Mouse (Mus musculus): ENCODE measurements around the gene Dnajc7.
"Not testable (repeated sequence)": the region's sequence is repeated elsewhere in the genome, so short reads cannot be mapped to it uniquely, and the experiment has no call there.

The Dnajc7 gene

DNA sequence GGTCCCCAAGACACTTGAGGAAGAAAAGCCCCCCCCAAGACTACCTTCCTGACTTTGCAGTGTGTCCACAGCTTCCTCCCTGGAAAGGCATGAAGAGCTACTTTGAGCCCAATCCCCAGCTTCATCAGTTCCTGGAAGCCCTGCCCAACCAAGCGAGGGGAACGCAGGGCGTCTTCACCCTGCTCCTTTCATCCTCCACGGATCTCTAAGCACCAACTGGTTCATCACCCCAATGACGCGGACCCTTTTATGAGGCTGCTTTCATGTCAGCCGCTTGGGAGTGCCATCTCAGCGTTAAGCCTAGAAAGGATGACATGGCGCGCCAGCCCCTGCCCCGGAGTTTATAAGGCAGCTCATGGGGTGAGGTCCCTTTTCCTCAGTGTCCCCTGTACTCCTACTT is at the start of gene Dnajc7:
Gene Dnajc7, minus strand, starts transcription at position 187 of the 400 bp plus-strand sequence.
- peak; percentile 67 for DNase-seq

DNA sequence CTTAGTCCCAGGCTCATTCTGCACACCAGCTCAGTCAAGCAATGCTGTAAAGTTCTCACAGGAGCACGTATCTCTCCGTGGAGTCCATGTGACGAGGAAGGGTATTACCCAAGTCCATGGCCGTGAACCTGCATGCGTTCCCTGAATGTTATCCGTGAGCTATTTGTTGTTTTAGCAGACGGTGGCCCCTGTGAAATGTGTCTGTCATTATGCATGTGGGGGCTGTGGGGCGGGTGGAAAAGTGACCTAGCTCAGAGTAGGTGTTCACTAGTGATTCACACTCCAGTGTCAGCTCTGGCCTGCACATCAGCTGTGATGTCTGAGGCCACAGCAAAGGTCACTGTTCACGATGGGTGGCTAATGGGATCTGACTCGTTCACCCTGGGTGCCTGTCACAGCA is 39.8 kb upstream of the Dnajc7 start:
- DNase-seq = no peak

DNA sequence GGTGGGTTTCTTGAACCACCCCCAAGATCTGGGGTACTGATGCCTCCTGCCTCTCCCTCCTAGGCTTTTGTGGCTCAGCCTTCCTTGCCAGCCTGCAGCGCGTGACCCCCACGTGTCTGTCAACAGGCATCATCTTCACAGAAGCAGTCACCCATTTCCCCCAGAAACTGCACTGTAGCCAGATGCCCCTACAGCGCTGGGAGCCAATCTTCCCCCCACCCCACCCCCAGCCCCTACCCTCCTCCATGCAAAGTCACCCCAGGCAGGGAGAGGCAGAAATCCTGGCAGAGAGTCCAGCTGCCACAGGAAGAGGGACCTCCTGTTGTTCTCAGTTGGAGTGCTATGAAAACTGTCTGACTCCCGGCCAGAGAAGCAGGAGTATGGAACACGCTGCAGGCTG is 36.5 kb upstream of the Dnajc7 start:
- DNase-seq = no peak

DNA sequence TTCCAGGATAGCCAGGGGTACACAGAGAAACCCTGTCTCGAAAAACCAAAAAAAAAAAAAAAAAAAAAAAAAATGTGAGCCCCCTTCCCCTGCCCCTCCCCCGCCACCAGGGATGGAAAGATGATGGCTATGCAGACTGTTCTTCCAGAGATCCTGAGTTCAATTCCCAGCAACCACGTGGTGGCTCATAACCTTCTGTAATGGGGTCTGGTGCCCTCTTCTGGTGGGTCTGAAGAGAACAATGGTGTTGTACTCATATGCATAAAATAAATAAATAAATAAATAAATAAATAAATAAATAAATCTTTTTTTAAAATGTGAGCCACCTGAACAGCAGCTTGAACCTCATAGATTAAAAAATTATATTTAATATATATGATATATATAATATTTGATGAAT is 35.6 kb upstream of the Dnajc7 start:
- DNase-seq = peak; percentile 30

DNA sequence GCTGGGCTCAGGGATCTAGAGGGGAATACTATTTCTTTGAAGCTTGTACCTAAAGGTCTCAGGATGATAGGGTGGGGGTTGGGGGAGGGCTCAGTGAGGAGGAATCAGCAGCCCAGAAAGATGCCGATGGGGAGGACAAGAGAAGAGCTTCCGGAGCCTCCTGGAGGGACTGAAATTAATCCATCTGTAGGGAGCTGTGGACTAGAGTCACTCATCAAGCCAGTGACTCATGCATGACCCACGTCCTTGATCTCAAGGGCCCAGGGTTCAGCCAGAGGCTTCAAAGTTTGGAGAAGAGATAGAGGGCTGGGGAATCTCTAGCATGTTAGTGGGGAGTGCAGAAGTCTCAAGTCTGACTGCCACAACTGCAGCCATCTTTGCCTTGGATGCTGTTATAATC is 31.8 kb upstream of the Dnajc7 start:
- DNase-seq = no peak

DNA sequence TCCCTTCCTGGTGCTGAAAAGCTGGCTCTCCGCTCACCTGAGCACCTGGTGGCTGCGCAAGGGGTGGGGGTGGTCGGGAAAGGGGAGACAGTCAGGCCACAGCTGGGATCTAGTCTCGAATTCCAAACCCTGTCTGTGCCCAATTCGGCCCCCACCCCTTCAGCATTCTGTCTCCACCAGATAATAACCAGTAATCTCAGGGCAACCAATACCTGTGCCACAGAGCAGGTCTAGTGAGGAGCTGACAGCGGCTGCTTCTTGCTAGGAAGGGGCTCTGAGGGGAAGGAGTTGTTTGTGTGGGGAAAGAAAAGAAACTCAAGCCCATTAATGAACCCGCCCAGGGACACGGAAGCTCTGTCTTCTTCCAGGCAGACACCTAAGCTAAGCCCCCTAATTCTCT is 31.2 kb upstream of the Dnajc7 start:
- no peak for DNase-seq

DNA sequence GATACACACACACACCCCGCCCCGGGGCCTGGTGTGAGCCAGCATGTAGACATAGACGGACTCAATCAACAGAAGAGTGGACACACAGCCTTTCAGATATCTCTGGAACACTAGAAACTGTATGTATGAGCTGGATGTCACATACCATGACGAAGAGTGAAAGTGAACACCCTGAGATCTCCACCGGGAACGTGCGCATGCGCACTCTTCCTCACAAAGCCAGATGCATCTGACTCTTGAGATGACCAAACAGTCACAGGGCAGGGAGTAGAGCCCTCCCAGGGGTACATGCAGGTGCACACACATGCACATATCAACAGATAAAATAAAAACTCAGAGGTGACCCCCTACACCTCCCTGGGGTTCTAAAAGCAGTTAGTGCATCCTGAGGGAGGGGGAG is 28.4 kb upstream of the Dnajc7 start:
- no peak for DNase-seq

DNA sequence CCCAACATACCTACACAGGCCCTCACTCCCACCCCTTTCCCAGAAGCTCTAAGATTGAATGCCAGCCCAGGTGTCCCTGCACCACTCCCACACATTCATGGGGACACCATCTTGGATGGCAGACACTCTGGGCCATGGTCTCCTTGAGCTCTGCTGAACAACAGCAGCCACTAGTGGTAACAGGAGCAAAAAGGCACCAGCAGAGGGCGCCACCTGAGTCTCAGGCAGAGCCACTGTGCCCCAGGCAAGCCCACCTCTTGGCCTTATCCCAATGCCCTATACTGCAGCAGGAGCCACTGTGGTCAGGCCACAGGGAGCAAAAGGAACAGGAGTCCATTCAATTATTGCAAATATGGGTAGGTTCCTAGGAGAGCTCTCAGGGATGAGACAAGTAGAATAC is 26.3 kb upstream of the Dnajc7 start:
- DNase-seq = peak; percentile 89

DNA sequence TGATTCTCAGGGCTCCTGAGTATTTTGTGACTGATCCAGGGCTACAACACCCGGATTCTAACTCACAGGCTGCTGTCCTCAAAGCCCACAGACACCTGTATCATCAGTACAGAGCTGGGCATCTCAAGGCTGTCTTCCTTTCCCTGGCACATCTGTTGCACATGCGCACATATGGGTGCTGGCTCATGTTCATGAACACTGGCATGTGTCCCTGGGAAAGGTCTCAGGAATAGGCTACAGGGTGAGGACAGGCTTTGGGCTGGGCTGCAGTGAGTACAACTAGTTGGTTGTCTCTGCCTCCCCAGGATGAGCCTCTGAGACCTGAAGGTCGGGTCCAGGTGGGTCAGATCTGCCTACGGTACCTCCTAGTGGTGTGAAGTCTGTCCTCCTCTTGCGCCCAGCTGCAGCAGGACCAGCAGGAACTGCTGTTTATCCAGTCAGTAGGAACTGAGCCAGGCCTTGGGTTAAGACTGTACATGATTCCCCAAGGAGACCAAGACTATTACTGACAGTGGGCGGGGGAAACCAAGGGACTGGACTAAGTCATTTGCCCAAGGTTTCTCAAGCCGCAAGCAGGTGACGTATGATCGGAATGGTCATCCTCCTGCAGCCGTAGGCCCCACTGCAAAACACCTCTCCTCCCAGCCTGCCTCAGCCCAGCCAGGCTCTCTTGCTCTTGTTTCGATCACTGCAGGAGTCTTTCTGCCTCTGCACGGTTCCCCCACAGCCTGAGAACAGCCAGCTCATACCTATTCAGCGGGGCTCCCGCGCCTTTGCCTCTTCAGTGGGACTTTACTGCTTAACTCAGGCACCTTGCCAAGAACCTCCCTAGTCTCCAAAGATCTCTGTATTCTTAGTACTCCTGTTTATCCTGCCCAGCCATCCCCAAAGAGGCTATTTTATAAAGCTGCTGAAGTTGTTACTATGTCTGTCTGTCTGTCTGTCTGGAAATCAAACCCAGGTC is 23.9 kb upstream of the Dnajc7 start:
- no peak for DNase-seq

DNA sequence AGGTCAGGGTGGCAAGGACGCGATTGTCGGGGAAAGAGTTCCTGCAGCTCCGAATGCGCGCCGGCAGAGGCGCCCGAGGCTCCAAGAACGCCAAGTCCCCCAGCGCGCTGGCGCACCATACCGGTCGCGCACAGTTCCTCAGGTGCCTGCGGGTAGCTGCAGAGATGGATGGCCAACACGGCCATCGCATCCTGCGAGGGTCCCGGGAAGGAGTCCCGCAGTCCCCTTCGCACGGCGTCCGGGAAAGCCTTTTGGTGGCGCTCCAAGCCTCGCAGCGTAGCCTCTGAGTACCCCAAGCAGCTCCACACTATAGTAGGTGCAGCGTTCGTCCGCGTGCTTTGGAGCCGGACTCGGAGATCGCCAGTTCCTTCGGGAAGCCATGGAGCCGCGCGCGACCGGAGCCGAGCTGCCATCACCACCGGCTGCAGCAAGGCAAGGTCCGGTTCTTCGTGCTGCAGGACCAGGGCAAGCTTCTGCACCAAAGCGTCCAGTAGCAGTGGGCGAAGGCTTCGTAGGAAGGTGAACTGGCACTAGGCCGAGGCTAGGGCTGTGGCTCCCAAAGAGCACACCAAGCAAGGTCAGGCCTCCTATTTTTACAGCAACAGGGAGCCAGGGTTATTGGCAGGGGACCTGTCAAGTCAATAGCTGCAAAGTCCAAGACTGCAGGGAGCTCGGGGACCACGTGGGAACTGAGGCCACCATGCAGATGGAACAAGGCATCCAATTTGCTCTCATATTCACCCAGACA is 20.4 kb upstream of the Dnajc7 start:
- peak; percentile 69 for DNase-seq

DNA sequence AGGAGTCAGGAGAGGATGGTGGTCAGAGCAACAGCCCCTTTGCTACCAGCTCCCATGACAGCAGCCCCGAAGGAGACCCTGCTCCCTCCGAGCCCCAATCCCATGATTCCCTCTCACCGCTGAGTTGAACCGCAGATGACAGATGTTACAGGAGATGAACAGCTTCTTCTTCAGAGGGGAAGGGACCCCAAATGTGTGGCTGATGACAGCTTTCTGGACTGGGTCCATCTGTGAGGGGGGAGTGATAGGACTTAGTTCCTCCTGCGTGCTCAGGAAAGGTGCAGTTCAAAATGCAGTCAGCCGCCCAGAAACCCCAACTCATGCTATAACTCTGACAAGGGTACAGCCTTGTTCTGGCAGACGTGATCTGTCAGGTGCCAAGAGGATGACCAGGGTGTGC is 14.6 kb upstream of the Dnajc7 start:
- DNase-seq = no peak

DNA sequence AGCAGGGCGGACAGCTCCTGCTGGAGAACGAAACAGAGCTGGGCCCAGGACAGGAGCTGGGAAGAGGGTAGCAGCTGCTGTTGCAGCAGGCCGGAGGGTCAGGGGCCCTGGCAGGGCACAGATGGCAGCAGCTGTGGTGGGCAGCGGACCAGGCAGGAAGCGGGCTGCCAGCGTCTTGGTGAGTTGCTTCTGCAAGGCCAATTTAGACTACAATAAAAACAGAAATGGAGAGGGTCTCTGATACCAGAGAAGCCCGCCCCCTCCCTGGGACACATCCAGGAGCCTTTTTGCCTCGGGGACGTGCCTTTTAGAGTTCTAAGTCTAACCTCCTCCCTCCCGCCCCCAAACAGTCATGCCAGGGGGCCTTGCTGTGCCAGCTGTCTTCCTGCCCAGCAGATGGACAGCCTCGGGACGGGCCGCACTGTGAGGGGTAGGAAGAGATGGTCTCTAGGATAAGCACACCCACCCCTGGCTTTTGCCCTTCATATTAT is 8.9 kb upstream of the Dnajc7 start:
- no peak for DNase-seq

DNA sequence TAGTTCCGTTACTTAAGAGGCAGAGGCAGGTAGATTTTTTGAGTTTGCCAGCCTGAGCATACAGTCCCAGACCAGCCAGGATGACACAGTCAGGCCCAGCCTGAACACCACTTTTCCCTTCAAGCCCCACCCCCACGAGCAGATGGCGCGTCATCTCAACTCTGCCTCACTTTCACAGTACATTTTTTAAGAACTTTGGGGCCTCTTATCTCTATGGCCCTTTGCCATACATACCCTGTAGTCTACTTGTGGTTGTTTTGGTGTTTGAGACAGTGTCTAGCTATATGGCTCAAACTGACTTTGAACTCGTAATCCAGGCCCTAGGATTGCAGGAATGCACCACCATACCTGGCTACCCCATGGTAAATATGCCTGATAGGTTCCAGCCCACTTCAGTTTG is 8.1 kb upstream of the Dnajc7 start:
- no peak for DNase-seq

DNA sequence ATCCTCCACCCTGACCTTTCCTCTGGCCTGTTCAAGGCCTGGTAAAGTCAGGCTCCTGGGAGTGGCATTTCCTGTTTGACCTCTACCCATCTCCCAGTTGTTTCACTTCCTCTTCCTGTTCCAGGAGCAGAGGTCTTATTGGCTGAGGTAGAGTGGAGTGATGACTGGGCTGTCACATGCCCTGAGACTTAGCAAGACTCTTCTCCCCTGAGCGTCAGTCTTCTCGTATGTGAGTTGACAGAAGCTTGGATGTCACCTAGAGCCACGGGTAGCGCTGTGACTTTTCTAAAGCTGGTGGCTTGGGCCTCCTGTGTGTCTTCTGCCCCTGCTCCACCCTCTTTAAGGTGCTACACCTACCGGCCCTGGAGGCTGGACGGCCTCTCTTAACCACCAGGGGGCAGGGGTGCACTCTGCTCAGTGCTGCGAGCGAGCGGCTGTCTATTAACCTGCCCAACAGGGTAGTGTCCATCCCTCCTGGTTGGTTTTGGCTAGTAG is 6.8 kb upstream of the Dnajc7 start:
- peak; percentile 87 for DNase-seq

DNA sequence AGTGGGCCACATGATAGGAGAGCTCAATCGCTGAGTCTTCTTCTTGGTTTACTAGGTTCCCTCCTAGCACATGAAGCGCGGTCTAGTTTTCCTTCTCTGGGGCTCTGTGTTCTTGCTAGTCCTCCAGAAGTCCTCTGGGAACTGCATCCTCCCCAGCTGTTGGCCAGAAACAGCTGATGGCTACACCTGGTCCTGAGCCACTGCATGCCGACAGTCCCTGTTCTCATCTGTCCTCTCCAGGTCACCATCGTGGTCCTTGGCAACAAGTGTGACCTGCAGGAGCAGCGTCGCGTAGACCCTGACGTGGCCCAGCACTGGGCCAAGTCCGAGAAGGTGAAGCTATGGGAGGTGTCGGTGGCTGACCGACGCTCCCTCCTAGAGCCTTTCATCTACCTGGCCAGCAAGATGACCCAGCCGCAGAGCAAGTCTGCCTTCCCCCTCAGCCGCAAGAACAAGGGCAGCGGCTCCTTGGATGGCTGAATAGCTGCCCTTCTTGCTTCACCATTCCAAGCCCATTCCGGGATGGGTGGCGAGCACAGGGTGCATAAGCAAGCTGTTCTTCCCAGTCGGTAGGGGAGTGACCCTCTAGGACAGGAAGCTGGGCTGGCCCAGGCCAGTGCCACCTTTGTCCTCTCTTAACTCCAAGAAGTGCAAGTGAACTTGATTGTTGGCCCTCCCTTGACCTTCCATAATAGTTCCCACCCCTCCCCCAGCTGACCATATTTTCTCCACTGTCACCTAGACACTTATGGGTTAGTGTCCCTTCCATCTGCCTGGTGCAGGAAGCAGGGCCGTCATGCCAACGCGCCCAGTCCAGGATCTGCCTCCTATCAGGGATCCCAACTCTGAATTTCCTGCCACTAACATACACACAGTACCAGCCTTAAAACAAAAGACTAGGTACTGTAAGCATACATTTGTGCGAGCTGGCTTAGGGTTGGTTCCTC is 6.1 kb upstream of the Dnajc7 start:
- no peak for DNase-seq

DNA sequence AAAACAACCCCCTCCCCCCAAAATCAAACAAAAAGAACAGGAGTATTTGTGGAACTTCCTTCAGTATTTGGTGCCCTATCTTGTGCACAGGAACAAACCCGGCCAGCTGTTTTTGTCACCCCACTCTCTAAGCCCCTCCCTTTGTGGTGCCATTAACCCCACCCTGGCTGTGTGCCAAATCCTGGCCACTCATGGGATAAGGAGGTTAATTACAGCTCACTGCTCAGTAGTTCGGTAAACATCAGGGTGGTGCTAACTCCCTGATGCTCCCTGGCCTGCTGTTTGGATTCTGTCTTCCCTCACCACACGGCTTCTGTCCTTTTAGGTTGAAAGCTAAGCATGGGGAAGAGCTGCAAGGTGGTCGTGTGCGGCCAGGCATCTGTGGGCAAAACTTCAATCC is 3.9 kb upstream of the Dnajc7 start:
- DNase-seq = no peak

DNA sequence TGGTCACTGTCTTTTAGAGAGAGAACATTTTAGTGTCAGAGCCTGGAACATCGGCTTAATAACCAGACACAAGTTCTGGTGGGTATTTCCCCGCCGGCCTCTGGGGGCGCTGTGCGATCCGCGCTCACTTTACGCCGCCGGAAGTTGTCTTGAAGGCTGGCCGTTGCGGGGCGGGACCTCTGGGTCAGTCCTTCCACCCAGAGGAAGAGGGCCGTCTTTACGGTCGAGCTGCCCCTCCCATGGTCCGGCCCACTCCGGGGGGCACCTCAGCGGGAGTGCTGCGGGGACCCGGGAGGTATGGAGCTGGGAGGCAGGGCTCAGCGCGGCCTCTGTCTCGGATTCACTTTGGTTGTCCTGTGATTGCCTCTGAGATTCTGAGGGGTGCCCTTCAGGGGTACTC is 2.7 kb upstream of the Dnajc7 start:
- peak; percentile 95 for DNase-seq

DNA sequence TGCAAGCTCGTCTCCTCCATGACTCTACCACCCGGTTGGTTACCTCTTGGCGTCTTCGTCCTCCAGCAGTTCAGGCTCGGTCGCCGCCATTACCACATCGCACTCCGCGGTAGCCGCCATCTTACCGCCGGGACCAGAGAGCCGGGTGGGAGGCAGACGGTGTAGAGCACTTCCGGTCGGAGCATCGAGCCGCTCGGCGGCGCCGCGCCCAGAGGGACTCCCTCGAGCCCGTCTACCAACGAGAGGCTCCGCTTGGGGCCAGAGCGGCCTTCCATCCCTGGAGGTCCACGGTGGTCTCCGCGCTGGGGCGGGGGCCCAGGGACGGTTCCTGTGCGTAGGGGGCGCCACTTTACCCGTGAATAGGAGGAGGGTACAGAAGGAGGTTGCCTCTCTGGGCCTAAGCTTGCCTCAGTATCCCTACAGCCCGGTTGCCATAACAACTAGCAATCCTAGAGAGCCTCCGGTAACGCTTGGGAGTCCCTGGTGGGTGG is 438 bp downstream of the Dnajc7 start:
- DNase-seq = peak; percentile 97

DNA sequence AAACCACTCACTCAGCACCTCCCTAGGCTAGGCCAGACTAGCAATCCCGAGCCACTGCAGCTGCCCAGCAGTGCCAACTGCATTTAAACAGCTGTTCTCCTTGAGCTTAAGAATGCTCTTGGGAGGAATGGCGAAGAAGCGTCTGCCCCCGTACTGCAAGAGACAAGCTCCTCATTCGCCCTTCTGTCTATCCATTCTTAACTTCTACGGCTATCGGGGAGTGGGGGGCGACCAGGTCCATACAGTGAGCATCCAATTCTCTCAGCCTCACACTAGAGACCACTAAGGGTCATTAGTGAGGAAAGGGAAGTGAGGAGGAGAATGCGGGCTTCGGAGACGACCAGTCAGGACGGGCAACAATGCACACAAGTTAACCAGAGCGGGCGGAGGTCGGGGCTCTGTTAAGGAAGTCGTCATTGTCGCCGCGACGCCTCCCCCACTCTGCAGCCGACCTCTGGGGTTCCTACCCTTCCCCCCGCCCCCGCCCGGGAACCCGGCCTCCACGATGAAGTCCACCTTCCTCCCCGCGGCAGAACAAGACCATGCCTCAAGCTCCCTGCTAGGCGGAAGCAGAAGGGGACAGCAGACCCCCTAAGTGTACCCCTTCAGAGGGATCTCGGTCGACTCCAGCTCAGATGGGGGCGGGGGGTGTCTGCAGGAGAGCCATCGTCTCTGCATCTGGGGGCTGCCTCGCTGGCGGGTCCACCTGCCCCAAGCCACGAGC is 1.0 kb downstream of the Dnajc7 start, which contains the start of gene Nkiras2:
Gene Nkiras2, plus strand, starts transcription at position 484 of the 724 bp plus-strand sequence.
- DNase-seq = peak; percentile 86

DNA sequence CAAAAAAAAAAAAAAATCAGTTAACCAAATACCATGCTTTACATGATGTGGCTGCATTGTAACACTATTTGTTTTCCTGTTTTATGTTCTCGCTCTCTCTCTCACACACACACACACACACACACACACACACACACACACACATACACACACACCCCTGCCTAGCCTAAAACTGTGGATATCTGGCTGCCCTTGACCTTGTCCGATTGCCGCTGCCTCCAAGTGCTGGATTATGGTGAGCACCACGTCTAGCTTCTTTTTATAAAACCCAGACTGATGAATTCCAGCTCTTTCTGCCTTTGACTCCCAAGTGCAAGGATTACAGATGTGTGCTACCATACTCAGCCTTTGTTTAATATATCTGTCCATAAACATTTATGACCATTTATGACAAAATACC is 2.5 kb downstream of the Dnajc7 start:
- DNase-seq = no peak

DNA sequence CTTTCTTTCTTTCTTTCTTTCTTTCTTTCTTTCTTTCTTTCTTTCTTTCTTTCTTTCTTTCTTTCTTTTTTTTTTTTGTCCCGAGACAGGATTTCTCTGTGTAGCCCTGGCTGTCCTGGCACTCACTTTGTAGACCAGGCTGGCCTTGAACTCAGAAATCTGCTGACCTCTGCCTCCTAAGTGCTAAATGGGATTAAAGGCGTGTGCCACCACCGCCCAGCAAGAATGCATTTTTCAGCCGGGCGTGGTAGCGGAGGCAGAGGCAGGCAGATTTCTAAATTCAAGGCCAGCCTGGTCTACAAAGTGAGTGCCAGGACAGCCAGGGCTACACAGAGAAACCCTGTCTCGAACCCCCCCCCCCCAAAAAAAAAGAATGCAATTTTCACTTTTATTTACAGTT is 3.1 kb downstream of the Dnajc7 start:
- not testable (repeated sequence) for DNase-seq

DNA sequence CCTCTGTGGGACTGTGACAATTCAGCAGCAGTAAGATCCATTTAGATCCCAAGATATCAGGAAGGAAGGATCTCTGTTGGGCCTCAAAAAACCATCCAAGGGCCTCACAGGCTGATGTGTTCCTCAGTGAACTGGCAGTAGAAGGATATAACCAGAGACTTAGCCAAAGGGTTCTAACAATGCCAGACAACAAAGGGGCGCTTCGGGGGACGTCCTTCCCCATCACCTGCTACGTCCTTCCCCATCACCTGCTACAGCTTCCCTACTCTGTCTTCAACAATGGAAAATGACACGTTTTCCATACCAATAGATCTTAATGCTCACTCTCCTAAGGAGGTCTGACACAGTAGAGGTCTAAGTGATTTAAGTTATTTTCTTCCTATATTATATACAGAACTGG is 3.6 kb downstream of the Dnajc7 start:
- DNase-seq = no peak
